Mouse (Mus musculus) neural tube, embryonic 11.5 days (tissue): ENCODE measurements around the gene Gm6176. TPM values are rescaled to one million over a fixed set of nuclear protein-coding genes. Genes with fewer than 3 reads are reported as not detected.
"Not testable (repeated sequence)": the region's sequence is repeated elsewhere in the genome, so short reads cannot be mapped to it uniquely, and the experiment has no call there.

ENCODE experiments used
- ATAC-seq: fragments of 200-750 bp; cut with Nextera tagmentation; 2 replicates; pipeline ENCODE4 v1.8.0; 2017; ENCODE audit warnings: moderate number of reproducible peaks, mild to moderate bottlenecking, moderate TSS enrichment, moderate library complexity; ENCODE audit not compliant: insufficient read depth, low FRiP score, low TSS enrichment
- DNase-seq: peaks from one replicate; pipeline ENCODE4 v3.0.0-alpha.2; 2015; ENCODE audit warnings: low spot score
- H3K27ac ChIP-seq: fragments of 300-500 bp; sonication (generic); 2 replicates; pipeline ENCODE4 v1.5.1; 2014; ENCODE audit warnings: low read depth, mild to moderate bottlenecking, low read length
- H3K27me3 ChIP-seq: fragments of 300-500 bp; sonication (generic); 2 replicates; pipeline ENCODE4 v1.6.1; 2014; ENCODE audit warnings: mild to moderate bottlenecking, low read length, mixed read lengths; ENCODE audit not compliant: control insufficient read depth, insufficient read depth
- H3K36me3 ChIP-seq: fragments of 300-500 bp; sonication (generic); 2 replicates; pipeline ENCODE4 v1.6.1; 2014; ENCODE audit warnings: mild to moderate bottlenecking, low read length, moderate library complexity, mixed read lengths; ENCODE audit not compliant: control insufficient read depth, insufficient read depth
- H3K4me1 ChIP-seq: fragments of 300-500 bp; sonication (generic); 2 replicates; pipeline ENCODE4 v1.6.1; 2014; ENCODE audit warnings: low read length, mixed read lengths; ENCODE audit not compliant: control insufficient read depth, insufficient read depth
- H3K4me2 ChIP-seq: fragments of 300-500 bp; sonication (generic); 2 replicates; pipeline ENCODE4 v1.6.1; 2014; ENCODE audit warnings: low read depth, mild to moderate bottlenecking, moderate library complexity
- H3K4me3 ChIP-seq: fragments of 300-500 bp; sonication (generic); 2 replicates; pipeline ENCODE4 v1.5.1; 2014; ENCODE audit warnings: low read depth, low read length
- H3K9ac ChIP-seq: fragments of 300-500 bp; sonication (generic); 2 replicates; pipeline ENCODE4 v1.6.1; 2014; ENCODE audit warnings: mild to moderate bottlenecking, low read length
- H3K9me3 ChIP-seq: fragments of 300-500 bp; sonication (generic); 2 replicates; pipeline ENCODE4 v1.6.1; 2016; ENCODE audit warnings: low read length; ENCODE audit not compliant: control insufficient read depth
- WGBS: fragments of 180-500 bp; shearing (Covaris S2); extraction: QIAGEN DNeasy Blood & Tissue Kit; methylation state at CpG from one replicate; pipeline ENCODE4 v1.1.7; 2014; 5-methylcytosine and 5-hydroxymethylcytosine counted together
- polyA plus RNA-seq: library from polyadenylated mRNA; unstranded; fragments of >200 nt; fragmentation: Nextera tagmentation; extraction: Ambion mirVana; gene quantifications from 2 replicates; pipeline ENCODE4 v1.2.1, GENCODE M21; 2014

Gene Gm6176
- polyA plus RNA-seq: not detected in 2 replicates

- not testable (repeated sequence) for H3K27me3 ChIP-seq, H3K36me3 ChIP-seq, H3K9ac ChIP-seq, H3K4me2 ChIP-seq, H3K4me1 ChIP-seq, ATAC-seq, H3K9me3 ChIP-seq, H3K4me3 ChIP-seq, H3K27ac ChIP-seq, DNase-seq
- WGBS: no CpG with 5 or more reads among the region's 1 CpGs
Observed at GRCm38 (mm10) chr7:22056205-22056604, at the start of gene Gm6176. TSS of gene Gm6176 (minus strand) at chr7:22056305.

GRCm38 (mm10) chr7:22068757-22069156 is 12.7 kb upstream of the Gm6176 start, which contains the start of gene Vmn1r139:
TSS of gene Vmn1r139 (plus strand) at chr7:22069057.
- not testable (repeated sequence) for H3K9me3 ChIP-seq, ATAC-seq, H3K27me3 ChIP-seq, H3K4me3 ChIP-seq, H3K27ac ChIP-seq, DNase-seq, H3K4me2 ChIP-seq, H3K36me3 ChIP-seq, H3K9ac ChIP-seq, H3K4me1 ChIP-seq
- no CpG with 5 or more reads among the region's 7 CpGs for WGBS

- not testable (repeated sequence) for H3K27me3 ChIP-seq, DNase-seq, H3K36me3 ChIP-seq, H3K9ac ChIP-seq, ATAC-seq, H3K9me3 ChIP-seq, H3K4me3 ChIP-seq, H3K27ac ChIP-seq, H3K4me1 ChIP-seq, H3K4me2 ChIP-seq
- WGBS: no CpG with 5 or more reads among the region's 2 CpGs
Observed at GRCm38 (mm10) chr7:22028797-22029196, 27.3 kb downstream of the Gm6176 start, which contains the start of gene Vmn1r138. TSS of gene Vmn1r138 (minus strand) at chr7:22028897.

Other genes starting within 250 kb of the Gm6176 start
- gene Vmn1r135, start 224.0 kb downstream of the Gm6176 start, polyA plus RNA-seq: not detected in 2 replicates
- not detected in 2 replicates for gene Gm5725, start 212.0 kb downstream of the Gm6176 start, polyA plus RNA-seq
- gene Gm5891, start 135.0 kb downstream of the Gm6176 start, polyA plus RNA-seq: not detected in 2 replicates
- not detected in 2 replicates for gene Vmn1r137, start 61.7 kb downstream of the Gm6176 start, polyA plus RNA-seq
- gene Vmn1r138, start 27.4 kb downstream of the Gm6176 start, polyA plus RNA-seq: not detected in 2 replicates
- gene Vmn1r139, start 12.8 kb upstream of the Gm6176 start, polyA plus RNA-seq: not detected in 2 replicates
- not detected in 2 replicates for gene Gm16451, start 61.9 kb upstream of the Gm6176 start, polyA plus RNA-seq
- gene Gm10666, start 78.4 kb upstream of the Gm6176 start, polyA plus RNA-seq: not detected in 2 replicates
- gene Vmn1r142, start 107.7 kb upstream of the Gm6176 start, polyA plus RNA-seq: not detected in 2 replicates
- not detected in 2 replicates for gene Vmn1r143, start 133.1 kb upstream of the Gm6176 start, polyA plus RNA-seq
- gene Gm8653, start 145.0 kb upstream of the Gm6176 start, polyA plus RNA-seq: not detected in 2 replicates
- not detected in 2 replicates for gene Gm8453, start 173.2 kb upstream of the Gm6176 start, polyA plus RNA-seq